Mouse (Mus musculus): Measurements from ENCODE around the gene Uaca. TPM values are rescaled to one million over a fixed set of nuclear protein-coding genes. Genes with fewer than 3 reads are reported as not detected.
"Not testable (repeated sequence)": the region's sequence is repeated elsewhere in the genome, so short reads cannot be mapped to it uniquely, and the experiment has no call there.

Gene Uaca
- total RNA-seq, 1 experiment from 2014 or later, result 3.6 TPM

DNA sequence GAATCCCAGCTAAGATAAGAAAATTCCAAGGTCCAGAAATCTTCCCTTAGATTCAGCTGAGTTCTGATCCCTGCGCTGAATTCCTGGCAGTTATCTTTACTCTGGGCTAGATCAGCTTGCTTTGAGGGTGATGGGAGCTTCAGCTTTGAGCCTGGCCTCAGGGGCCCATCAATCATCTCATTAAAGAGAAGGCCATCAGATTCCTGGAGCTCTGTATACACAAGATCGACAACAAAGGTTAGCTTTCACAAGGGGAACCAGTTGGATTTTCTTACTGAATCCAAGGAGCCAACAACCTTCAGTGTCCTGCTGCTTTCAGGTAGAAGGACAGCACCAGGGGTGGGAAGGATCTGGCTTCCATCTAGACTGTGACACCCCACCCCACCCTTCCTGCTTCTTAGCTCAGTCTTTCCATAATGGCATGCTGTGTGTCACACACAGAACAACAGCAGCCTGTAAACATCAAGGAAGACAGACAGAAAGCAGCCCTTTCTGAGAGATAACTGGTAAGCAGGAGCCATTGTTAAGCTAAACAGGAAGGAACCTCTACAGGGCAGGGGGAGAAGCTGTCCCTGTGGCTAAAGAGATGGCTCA lies 6.7 kb upstream of the Uaca start:
- no peak for ATAC-seq (ENCODE audit: extremely low read depth, insufficient number of reproducible peaks, low FRiP score, poor library complexity, severe bottlenecking)

DNA sequence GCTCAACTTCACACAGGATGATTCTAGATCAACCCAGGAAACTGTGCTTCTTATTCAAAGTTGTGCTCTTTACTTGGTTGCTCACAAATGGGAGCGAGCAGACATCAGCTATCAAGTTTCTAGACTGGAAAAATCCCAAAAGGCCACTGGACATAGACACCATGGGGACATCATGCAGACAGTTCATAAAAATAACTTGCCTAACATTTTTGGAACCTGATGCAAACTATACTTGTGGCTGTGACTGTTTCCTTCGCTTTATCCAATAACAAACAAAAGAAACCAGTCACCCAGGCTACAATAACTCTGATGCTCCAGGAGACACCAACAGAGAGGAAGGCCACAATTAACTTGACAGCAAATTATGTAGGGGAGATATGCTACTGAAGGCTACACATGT lies 4.1 kb upstream of the Uaca start:
- no peak for ATAC-seq (ENCODE audit: extremely low read depth, insufficient number of reproducible peaks, low FRiP score, poor library complexity, severe bottlenecking)

DNA sequence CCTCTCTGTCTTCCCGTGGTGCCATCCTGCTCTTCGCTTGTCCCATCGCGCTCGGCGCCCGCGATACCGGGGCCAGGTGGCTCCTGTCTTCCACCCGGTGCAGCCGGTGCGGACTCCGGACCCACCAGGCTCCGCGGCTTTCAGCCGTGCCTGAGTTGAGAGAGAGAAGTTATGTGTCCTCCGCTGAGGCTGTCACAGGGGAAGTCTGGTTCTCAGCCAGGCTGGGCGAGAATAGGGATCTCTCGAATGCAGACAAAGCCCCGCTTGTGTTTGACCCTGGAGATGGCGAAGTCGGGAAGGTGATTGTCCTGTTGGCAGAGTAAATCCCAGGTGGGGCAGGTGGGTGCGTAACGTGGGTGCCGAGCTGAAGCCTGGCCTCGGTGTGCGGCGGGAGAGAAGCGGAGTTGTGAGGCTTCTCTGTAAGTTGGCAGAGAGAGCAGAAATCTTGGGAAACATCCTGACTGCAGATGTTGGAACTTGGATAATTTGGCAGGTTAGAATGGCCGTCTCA lies 554 bp downstream of the Uaca start:
- ATAC-seq (ENCODE audit: extremely low read depth, insufficient number of reproducible peaks, low FRiP score, poor library complexity, severe bottlenecking), result peak; percentile 36; the same call in 1 of the 2 replicates

DNA sequence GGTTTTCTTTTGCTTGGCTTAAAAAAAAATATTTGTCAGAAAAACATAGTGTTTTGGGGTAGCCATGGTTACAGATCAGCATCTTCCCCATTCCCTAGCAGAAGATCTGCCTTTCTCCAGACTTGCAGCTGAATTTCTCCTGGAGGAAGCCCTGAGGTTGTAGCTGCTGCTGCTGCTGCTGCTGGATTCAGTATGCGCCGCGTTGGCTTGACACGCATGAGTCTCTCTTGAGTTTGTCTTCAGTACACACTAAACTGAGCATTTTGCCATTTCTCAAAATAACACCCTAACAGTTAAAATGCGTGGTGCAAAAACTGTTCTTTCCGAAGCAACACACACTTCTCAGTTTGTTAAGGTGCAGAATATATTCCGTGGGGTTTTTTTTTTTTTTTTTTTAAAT lies 1.7 kb downstream of the Uaca start:
- ATAC-seq (ENCODE audit: extremely low read depth, insufficient number of reproducible peaks, low FRiP score, poor library complexity, severe bottlenecking), result no peak

DNA sequence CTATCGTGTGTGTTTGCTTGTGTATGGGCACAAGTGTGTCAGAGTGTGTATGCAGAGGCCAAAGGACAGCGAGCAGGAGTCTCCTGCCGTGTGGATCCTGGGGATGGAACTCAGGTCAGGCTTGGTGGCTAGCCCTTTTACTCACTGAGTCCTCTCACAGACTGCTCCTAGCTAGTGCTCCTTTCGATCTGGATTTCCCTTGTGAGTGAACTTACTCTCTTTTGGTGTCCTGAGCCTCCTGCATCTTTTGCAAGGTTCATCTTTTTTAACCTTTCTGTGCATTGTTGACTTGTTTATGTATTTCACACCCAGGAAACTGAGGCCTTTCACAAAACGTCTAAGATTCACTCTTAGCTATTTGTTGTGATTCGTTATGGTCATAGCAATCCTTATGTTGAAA lies 2.8 kb downstream of the Uaca start:
- ATAC-seq (ENCODE audit: extremely low read depth, insufficient number of reproducible peaks, low FRiP score, poor library complexity, severe bottlenecking), result no peak

DNA sequence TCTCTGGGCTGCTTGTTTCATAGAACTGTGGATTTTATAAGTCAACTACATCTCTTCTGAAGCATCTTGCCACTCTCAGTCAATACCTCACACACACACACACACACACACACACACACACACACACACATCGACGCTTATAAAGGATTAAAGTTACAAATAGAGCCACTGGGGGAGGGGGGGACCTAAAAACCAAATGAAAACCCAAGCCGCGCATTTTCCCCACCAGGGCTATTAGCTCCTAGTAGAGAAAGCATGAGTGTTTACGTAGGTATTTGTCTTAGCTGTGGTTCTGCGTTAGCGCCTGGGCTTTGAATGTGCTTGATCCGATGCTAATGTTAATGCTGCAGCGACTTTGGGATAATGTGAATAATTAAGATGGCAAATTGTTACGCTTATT lies 4.7 kb downstream of the Uaca start:
- no peak for ATAC-seq (ENCODE audit: extremely low read depth, insufficient number of reproducible peaks, low FRiP score, poor library complexity, severe bottlenecking)

DNA sequence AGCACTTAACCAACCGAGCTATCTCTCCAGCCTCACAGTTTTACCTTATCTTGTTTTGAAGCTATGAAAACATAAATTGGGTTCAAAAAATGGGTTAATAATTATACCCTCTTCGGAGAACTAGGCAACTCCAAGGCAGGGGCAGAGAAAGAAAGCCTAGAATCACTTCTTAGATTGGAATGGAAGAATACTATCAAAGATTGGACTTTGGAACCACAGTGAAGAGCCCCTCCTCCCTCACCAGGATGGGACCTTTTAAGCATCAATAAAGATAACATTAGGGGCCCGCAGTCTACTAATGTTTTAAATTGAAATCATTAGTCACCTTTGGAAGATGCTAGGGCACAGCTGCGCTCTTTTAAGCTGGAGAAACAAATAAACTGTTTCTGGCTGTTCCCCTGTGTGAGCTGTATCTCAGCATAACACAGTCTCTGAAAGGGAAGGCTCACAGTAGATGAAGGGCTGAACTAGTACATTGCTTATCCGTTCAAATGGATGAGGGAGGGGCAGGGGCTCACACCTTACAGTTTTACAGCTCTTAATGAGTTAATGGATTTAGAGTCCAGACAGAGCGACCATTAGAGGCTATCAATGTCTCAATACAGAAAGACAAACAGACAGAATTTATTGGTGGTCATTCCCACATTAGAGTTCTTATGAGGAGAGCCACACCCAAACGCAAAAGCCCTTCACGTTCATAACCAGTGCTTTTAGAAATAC lies 6.5 kb downstream of the Uaca start:
- ATAC-seq (ENCODE audit: extremely low read depth, insufficient number of reproducible peaks, low FRiP score, poor library complexity, severe bottlenecking), result no peak

DNA sequence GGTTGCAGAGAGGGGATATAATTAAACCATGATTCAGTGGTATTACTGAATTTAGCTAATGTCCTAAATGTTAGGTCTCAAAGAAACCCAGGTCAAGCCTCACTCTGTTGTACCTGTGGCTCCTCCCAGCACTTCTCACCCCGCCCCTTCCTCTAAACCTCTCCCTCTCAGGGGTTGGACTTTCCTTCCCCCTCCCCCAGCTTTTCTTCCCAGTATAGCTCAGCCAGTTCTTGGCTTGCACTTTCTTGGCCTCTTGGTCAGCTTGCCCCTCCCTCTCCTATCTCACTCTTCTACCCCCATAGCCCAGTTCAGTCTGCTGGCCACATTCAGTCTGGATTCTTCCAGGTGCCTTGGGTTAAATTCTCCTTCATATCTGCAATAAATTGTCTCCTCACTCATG lies 7.4 kb downstream of the Uaca start:
- ATAC-seq (ENCODE audit: extremely low read depth, insufficient number of reproducible peaks, low FRiP score, poor library complexity, severe bottlenecking), result no peak

DNA sequence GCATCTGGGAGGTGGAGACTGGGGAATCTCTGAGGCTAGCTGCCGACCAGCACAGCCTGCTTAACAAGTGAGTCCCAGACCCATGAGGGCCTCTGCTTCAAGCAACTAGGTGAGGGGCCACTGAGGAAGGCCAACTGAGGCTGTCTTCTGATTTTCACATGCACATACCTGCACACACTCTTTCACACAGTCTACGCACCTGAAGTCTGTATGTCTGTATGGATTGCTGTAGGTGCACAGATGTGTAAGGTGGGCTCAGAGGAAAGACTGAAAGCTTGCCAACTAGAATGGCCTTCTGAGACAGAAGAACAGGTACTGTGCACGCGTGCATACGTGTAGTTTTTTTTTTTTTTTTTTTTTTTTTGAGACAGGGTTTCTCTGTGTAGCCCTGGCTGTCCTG lies 8.0 kb downstream of the Uaca start:
- no peak for ATAC-seq (ENCODE audit: extremely low read depth, insufficient number of reproducible peaks, low FRiP score, poor library complexity, severe bottlenecking)

DNA sequence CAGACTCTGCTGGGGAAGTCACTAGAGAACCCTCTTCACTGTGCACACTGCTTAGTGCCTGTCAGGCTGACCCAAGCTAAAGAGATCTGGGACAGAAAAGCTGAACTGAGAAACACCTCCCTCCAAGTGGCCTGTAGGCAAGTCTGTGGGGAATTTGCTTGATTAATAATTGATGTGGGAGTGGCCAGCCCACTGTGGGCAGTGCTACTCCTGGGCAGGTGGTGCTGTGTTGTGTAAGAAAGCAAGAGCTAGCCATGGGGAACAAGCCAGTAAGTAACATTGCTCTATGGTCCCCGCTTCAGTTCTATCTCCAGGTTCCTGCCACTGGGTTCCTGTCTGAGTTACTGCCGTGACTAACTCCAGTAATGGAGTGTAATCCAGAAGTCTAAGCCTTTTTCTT lies 11.7 kb downstream of the Uaca start:
- no peak for ATAC-seq (ENCODE audit: extremely low read depth, insufficient number of reproducible peaks, low FRiP score, poor library complexity, severe bottlenecking)

DNA sequence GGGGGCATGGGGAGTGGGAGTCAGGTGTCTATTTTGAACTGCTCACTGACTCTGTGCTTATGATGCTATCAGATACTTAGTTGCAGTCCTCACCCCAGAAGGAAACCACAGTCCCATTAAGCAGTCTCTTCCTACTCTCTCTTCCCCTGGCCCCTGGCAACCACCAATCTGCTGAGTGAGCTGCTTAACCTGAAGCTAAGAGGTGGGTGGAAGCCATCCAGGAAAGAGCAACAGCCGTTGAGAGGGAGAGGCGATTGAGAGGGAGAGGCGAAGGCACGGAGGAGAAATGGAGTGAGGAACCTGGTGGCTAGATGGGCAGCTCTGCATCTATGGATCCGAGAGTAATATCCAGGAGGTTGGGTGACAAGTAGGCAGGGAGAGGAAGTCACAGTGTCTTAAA lies 13.7 kb downstream of the Uaca start:
- no peak for ATAC-seq (ENCODE audit: extremely low read depth, insufficient number of reproducible peaks, low FRiP score, poor library complexity, severe bottlenecking)

DNA sequence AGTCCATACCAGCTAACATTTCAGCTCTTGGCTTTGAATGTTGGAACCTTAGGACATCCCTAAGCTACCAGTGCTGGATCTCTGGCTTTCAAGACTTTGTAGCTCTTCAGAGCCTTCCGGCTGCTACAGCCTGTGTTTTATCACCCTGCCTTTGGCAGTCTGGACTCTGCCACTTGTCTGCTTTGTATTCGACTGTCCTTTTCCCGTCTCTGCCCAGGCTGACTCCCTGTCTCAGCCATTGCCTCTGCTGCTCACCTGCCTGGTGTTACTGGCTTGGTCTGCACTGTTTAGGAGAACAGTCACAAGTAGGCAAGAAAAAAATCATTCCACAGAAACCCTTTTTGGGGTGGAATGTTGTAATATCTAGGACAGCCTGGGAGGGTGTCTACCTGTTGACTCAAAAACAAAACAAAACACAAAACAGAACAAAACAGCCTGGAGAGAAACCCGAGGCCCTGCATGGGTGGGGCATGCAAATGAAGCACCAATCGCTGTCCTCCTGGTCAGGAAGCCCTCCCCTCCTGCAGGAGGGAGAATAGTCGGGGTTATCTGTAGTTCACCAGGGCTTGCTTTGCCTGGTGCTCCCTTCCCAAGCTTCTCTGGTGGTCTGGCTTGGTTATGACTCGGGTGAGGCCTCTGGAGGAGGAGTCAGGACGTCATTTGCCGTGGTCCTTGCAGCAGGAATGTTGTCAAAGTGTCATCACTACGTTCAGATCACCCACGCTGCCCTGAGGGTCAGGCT lies 19.0 kb downstream of the Uaca start:
- no peak for ATAC-seq (ENCODE audit: extremely low read depth, insufficient number of reproducible peaks, low FRiP score, poor library complexity, severe bottlenecking)

DNA sequence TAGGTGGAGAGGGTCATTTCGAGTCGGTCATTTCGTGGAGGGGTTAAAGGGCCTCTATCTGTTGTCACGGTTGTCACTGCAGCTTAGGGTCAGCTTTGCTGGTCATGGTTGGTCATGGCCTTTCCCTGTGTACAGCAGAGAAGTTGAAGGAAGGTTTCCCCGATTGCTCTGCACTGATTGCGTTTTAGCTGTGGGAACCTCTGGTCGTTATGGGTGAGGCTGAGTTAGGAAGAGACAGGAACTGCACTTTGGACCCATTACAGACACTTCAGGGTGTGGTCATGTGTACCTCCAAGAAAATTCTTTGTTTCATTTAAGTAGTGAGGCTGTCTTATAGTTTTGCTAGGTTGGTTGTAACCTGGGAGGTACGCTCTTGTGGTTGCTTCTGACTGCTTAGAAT lies 21.2 kb downstream of the Uaca start:
- ATAC-seq (ENCODE audit: extremely low read depth, insufficient number of reproducible peaks, low FRiP score, poor library complexity, severe bottlenecking), result no peak

DNA sequence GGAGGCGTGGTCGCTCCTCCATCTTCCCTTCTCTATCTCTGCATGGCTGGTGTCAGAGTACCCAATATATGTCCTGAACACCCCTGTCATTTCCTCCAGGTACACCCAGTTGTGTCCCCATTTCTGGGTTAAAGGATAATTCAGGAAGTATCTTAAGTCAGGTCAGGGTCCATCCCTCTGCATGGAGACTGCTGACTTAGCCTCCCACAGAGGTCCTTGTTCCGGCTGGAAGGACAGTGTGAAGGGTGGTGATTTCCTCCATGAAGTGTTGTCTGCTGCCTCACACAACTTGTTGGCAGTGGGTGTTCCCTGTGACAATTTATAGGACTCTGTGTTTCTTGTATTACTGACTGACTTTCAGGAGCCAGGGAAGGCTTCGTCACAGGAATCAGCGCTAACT lies 23.2 kb downstream of the Uaca start:
- ATAC-seq (ENCODE audit: extremely low read depth, insufficient number of reproducible peaks, low FRiP score, poor library complexity, severe bottlenecking), result no peak

DNA sequence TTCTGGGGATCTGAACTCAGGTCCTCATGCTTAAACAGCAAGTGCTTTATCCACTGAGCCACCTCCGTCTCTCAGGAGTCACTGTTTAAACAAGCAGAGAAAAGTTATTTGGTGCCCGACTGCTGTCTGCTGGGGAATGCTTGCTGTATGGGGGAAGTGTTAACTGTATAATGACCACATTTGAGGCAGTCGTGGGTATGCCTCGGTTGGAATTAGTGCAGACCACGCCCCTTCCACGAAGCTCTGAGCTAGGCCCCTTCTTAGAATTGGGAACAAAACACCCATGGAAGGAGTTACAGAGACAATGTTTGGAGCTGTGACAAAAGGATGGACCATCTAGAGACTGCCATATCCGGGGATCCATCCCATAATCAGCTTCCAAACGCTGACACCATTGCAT lies 24.2 kb downstream of the Uaca start:
- not testable (repeated sequence) for ATAC-seq (ENCODE audit: extremely low read depth, insufficient number of reproducible peaks, low FRiP score, poor library complexity, severe bottlenecking)

DNA sequence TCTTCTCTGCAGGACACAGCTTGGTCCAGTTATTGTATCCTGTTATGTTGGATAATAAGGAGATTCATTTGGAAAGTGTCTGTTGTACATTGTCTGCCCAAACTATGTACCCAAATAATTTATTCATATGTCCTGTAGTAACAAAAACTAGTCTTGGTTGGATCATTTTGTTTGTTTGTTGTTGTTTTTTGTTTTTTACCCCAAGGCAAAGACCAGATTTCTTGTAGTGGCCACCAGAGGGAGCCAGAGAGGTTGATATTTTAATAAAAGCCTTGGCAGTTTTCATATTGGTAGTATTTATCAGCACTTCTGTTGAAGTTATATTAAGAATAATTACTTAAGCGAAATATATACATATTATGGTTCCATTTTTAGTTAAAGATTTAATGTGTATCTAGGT lies 25.0 kb downstream of the Uaca start:
- no peak for ATAC-seq (ENCODE audit: extremely low read depth, insufficient number of reproducible peaks, low FRiP score, poor library complexity, severe bottlenecking)

DNA sequence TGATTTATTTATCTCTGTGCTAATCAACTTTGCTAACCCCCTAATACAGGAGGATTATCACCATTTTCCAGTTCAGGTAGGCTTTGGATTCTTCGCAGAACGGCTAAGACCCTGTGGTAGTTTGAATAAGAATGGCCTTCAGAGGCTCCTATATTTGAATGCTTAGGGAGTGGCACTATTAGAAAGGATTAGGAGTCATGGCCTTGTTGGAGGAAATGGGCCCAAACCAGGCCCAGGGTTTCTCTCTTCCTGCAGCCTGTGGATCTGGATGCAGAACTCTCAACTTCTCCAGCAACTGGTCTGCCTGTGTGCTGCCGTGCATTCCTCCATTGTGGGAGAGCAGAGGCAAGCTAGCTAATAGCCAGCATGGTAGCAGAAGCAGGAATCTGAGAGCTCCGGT lies 27.2 kb downstream of the Uaca start:
- ATAC-seq (ENCODE audit: extremely low read depth, insufficient number of reproducible peaks, low FRiP score, poor library complexity, severe bottlenecking), result no peak

DNA sequence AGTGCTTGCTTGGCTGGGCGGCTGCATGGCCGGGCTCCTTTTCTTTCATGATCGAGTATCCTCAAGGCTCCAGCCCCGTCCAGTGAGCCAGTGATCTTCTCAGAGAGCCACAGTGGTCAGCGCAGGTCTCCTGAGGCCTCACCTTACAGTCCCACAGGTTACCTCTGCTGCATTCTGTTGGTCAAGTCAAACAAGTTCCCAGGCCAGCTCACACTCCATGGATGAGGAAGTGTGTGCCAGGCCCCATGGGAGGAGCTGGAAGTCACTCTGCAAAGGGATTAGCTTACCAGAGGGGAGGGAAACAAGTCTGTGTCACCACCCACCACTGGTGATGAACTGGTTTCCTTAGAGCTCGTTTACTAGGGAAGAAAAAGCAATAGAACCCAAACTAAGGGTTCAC lies 28.3 kb downstream of the Uaca start:
- no peak for ATAC-seq (ENCODE audit: extremely low read depth, insufficient number of reproducible peaks, low FRiP score, poor library complexity, severe bottlenecking)

DNA sequence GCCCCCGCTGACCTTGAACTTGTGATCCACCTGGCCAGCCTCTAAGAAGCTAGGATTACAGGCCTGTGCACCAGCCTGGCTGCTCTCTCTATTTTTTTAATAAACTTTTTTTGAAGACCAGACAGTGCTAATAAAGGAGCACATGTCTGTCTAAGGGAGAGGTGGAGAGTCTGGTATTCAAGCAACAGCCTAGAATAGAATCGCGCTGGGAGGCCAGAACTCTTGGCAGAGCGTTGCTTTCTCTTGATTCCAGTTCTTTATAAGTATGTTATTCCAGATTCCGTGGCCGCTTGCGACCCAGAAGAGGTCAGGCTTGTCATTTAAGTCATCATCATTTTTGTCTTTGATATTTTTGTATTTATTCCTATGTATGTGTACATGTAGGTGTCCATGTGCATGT lies 31.2 kb downstream of the Uaca start:
- ATAC-seq (ENCODE audit: extremely low read depth, insufficient number of reproducible peaks, low FRiP score, poor library complexity, severe bottlenecking), result no peak

DNA sequence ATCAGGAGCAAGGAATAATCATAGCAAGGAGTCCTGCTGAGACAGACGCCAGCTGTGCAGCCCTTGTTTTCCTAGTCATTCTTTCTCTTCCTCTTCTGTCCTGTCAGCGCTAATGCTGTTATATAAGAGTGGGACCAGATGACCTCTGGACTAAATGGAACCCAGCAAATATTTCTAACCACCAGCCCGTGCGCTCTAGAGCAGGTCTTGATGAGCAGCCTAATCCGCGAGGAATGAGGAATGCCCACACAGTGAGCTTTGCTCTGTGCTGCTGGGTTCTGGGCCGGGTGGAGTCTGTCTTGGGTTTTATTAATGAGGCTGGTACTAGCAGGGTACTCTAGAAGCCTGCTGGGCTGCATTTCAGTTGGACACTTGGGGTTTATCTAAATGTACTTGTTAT lies 32.4 kb downstream of the Uaca start:
- ATAC-seq (ENCODE audit: extremely low read depth, insufficient number of reproducible peaks, low FRiP score, poor library complexity, severe bottlenecking), result no peak

All from neutrophil, adult 5-6 weeks (primary cell).